Mouse (Mus musculus): Measurements from ENCODE around the gene Gm17677. TPM values are rescaled to one million over a fixed set of nuclear protein-coding genes. Genes with fewer than 3 reads are reported as not detected.

Gm17677 gene
- not detected for total RNA-seq (2021)
- long read RNA-seq, experiment 1 = 0 reads
- long read RNA-seq, experiment 2 = 0 reads

GRCm38 (mm10) chr9:35740749-35741148 is at the start of gene Gm17677:
Gene Gm17677 (plus strand): TSS chr9:35741049.
- DNase-seq (ENCODE audit: low spot score in 2 of 2) = no peak

DNA sequence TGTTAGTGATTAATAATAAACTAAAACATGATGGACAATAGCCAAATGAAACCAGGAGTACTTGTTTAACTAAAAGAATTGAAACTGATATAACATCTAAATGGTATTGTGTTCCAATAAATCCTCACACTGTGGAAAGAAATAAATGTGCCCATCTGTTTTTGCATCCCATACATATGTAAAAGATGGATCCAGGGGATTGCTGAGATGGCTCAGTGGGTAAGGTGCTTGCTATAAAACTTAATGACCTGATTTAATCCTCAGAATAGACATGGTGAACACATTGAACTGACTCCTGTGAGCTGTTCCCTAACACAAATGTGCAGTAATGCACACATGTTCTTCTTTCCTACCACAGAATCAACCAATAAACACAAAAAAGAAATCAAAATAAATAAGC is 48.9 kb upstream of the Gm17677 start:
- no peak for DNase-seq (ENCODE audit: low spot score in 2 of 2)

DNA sequence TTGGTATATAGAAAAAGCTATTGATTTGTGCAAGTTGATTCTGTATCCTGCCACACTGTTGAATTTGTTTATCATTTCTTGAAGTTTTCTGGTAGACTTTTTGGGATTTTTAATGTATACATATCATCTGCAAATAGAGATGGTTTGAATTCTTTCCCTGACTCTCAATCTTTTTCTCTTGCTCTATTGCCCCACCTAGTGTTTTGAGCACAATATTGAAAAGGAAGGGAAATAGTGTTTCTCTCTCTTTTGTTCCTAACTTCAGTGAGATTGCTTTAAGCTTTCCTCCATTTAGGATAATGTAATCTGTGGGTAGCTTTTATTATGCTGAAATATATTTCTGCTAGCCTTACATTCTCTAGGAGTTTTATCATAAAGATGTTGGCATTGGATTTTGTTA is 33.6 kb upstream of the Gm17677 start:
- no peak for DNase-seq (ENCODE audit: low spot score in 2 of 2)

GRCm38 (mm10) chr9:35756843-35757242 is 16.0 kb downstream of the Gm17677 start:
- DNase-seq (ENCODE audit: low spot score in 2 of 2) = no peak

GRCm38 (mm10) chr9:35778009-35778408 is 37.2 kb downstream of the Gm17677 start, which contains the start of gene Gm17727:
Gene Gm17727 (minus strand): TSS chr9:35778109.
- DNase-seq (ENCODE audit: low spot score in 2 of 2) = no peak

GRCm38 (mm10) chr9:35790001-35790400 is 49.2 kb downstream of the Gm17677 start, which contains the start of the genes Gm27235 and D730048I06Rik:
Gene Gm27235 (minus strand): TSS chr9:35790101.
Gene D730048I06Rik (minus strand): TSS chr9:35790112.
- DNase-seq (ENCODE audit: low spot score in 2 of 2) = no peak

Other genes starting within 250 kb of the Gm17677 start
- not detected for gene Gm1113, start 222.8 kb upstream of the Gm17677 start, total RNA-seq (2021)
- gene Ddx25, start 182.5 kb upstream of the Gm17677 start, total RNA-seq (2021) = 1 to 10 TPM; 1.0 to 1.1 TPM
- 10 to 100 TPM in 1 of 2 experiments, 1 to 10 TPM in 1; 9.5 to 13.0 TPM for gene Pus3, start 182.5 kb upstream of the Gm17677 start, total RNA-seq (2021)
- gene Pate2, start 170.8 kb upstream of the Gm17677 start, total RNA-seq (2021) = under 1 TPM; 0.30 to 0.38 TPM
- gene Hyls1, start 170.7 kb upstream of the Gm17677 start, total RNA-seq (2021) = 1 to 10 TPM; 2.7 to 3.1 TPM
- gene Pate4, start 129.1 kb upstream of the Gm17677 start, total RNA-seq (2021) = not detected
- gene Pate3, start 92.8 kb upstream of the Gm17677 start, total RNA-seq (2021) = not detected
- gene Pate1, start 53.7 kb upstream of the Gm17677 start, total RNA-seq (2021) = not detected
- gene Gm17727, start 37.1 kb downstream of the Gm17677 start, total RNA-seq (2021) = not detected
- gene Gm27235, start 49.1 kb downstream of the Gm17677 start, total RNA-seq (2021) = not detected
- gene D730048I06Rik, start 49.1 kb downstream of the Gm17677 start, total RNA-seq (2021) = not detected
- not detected for gene 9230110F15Rik, start 103.1 kb downstream of the Gm17677 start, total RNA-seq (2021)
- gene 9230113P08Rik, start 167.4 kb downstream of the Gm17677 start, total RNA-seq (2021) = not detected

All from adrenal gland, adult 18-20 months (tissue).